Comparison of ENCODE assay signal across 1 mouse cellular context in genomic region chr9:32652112-32652511, GRCm38 (mm10).
TF ChIP-seq lines count a peak whose summit lies in the region.

No protein-coding gene starts in this region.

TF ChIP-seq in CH12.LX, 34 proteins besides CTCF, POLR2A, EP300 and RAD21 (continued from another document):
- TF ChIP-seq MEF2A (IDR thresholded peaks at IDR 0.05; ENCODE audit: borderline replicate concordance, low read depth, low read length) (peak; percentile 89), MAX (IDR thresholded peaks at IDR 0.05; ENCODE audit: low read length) (peak; percentile 88), BHLHE40 (IDR thresholded peaks at IDR 0.05; ENCODE audit: low read depth, low read length) (peak; percentile 100), USF1 (IDR thresholded peaks at IDR 0.05; ENCODE audit: low read depth, low read length) (no peak), ZNF384 (IDR thresholded peaks at IDR 0.05; ENCODE audit: low read depth, low read length) (no peak), MXI1 (IDR thresholded peaks at IDR 0.05; ENCODE audit: low read depth, low read length) (0 out of 2 replicates have a peak, but pooled peaks have one; percentile 38), NELFE (IDR thresholded peaks at IDR 0.05; ENCODE audit: low read depth, low read length) (no peak), ELF1 (IDR thresholded peaks at IDR 0.05; ENCODE audit: low read depth, low read length) (0 out of 2 replicates have a peak, but pooled peaks have one; percentile 9), E2F4 (IDR thresholded peaks at IDR 0.05; ENCODE audit: insufficient replicate concordance, low read depth, low read length) (0 out of 2 replicates have a peak, but pooled peaks have one; percentile 34), NRF1 (IDR thresholded peaks at IDR 0.05; ENCODE audit: low read depth, low read length) (peak; percentile 58), TBP (conservative IDR thresholded peaks at IDR 0.05; ENCODE audit: low read depth, low read length) (no peak), POLR2AphosphoS2 (IDR thresholded peaks at IDR 0.05; ENCODE audit: low read depth, low read length) (no peak), PAX5 (IDR thresholded peaks at IDR 0.05; ENCODE audit: low read length) (no peak), GABPA (IDR thresholded peaks at IDR 0.05; ENCODE audit: insufficient replicate concordance, low read depth, low read length) (no peak), UBTF (IDR thresholded peaks at IDR 0.05; ENCODE audit: low read depth, low read length) (no peak), ZC3H11A (IDR thresholded peaks at IDR 0.05; ENCODE audit: low read depth, low read length) (no peak), KAT2A (IDR thresholded peaks at IDR 0.05; ENCODE audit: insufficient replicate concordance, low read length) (0 out of 2 replicates have a peak, but pooled peaks have one; percentile 29), CHD2 (IDR thresholded peaks at IDR 0.05; ENCODE audit: low read length) (peak; percentile 80), USF2 (conservative IDR thresholded peaks at IDR 0.05; ENCODE audit: low read depth, low read length) (no peak), SMC3 (IDR thresholded peaks at IDR 0.05; ENCODE audit: low read depth, low read length) (peak; percentile 17), MAFK (IDR thresholded peaks at IDR 0.05; ENCODE audit: insufficient replicate concordance, low read length) (no peak), RCOR1 (conservative IDR thresholded peaks at IDR 0.05; ENCODE audit: low read depth, low read length) (peak; percentile 99), JUND (conservative IDR thresholded peaks at IDR 0.05; ENCODE audit: low read depth, low read length) (peak; percentile 99)
